8 mouse cellular contexts compared by ENCODE assay signal in genomic region chr11:94276869-94277337, GRCm38 (mm10). TPM values are rescaled to one million over a fixed set of nuclear protein-coding genes. Genes with fewer than 3 reads are reported as not detected.
A peak's percentile ranks its signal among the peaks of the same experiment; 100 is the strongest.
DNase-seq lines count a peak whose midpoint lies in the region; ATAC-seq and TF ChIP-seq lines count a peak whose summit lies in the region.

No protein-coding gene starts in this region.

- intact Hi-C loops in heart, postnatal 10 days (cut with DNase I) = loop anchor here (1.0 kb wide), 2 partner anchors 41 to 149 kb away; no protein-coding TSS in a partner anchor

- DNase-seq in c-Kit-positive CD71-positive TER-119-positive erythroid progenitor cells, embryonic 14.5 days (ENCODE audit: low spot score) = peak; percentile 89
- DNase-seq in heart, postnatal 10 days = peak; percentile 93 to 96
- DNase-seq in large intestine, adult 2 months (ENCODE audit: low read depth, low spot score) = peak; percentile 92
- DNase-seq in liver, postnatal 0 days = peak; percentile 89
- peak; percentile 92 for DNase-seq in testis, postnatal 10 days (ENCODE audit: low spot score)

- TF ChIP-seq CTCF in E14TG2a.4 (conservative IDR thresholded peaks at IDR 0.05; ENCODE audit: low read length) = peak; percentile 89
- peak; percentile 98 for TF ChIP-seq CTCF in liver, postnatal 0 days (IDR thresholded peaks at IDR 0.05; ENCODE audit: low read depth)

- 0 out of 2 replicates have a peak, but pooled peaks cover 2% of the 10 kb centered on the region for H3K27me3 ChIP-seq in E14TG2a.4 (ENCODE audit: insufficient read depth, low read length)
- H3K27me3 ChIP-seq in forebrain, embryonic 13.5 days = no peaks in the 10 kb centered on the region
- H3K27me3 ChIP-seq in liver, postnatal 0 days (ENCODE audit: insufficient read depth, low read length) = no peaks in the 10 kb centered on the region
- H3K27me3 ChIP-seq in neural tube, embryonic 14.5 days (ENCODE audit: control insufficient read depth, insufficient read depth, low read length) = no peaks in the 10 kb centered on the region

- H3K4me3 ChIP-seq in E14TG2a.4 (replicated peaks; ENCODE audit: low read length) = 0 out of 2 replicates have a peak overlapping the region, but pooled peaks have one; percentile 11
- peak overlapping the region; percentile 26 for H3K4me3 ChIP-seq in forebrain, embryonic 13.5 days
- H3K4me3 ChIP-seq in liver, postnatal 0 days (ENCODE audit: low read depth, low read length) = peak overlapping the region; percentile 41
- H3K4me3 ChIP-seq in neural tube, embryonic 14.5 days (ENCODE audit: low read depth, low read length) = peak overlapping the region; percentile 24

- TF ChIP-seq EP300 in liver, postnatal 0 days (IDR thresholded peaks at IDR 0.05; ENCODE audit: low read depth) = no peak

- H3K27ac ChIP-seq in forebrain, embryonic 13.5 days = no peak overlapping the region
- H3K27ac ChIP-seq in liver, postnatal 0 days (ENCODE audit: low read depth) = no peak overlapping the region
- 0 out of 2 replicates have a peak overlapping the region, but pooled peaks have one; percentile 16 for H3K27ac ChIP-seq in neural tube, embryonic 14.5 days (ENCODE audit: low read depth, low read length)

- peak; percentile 88 for ATAC-seq in forebrain, embryonic 13.5 days
- peak; percentile 59 for ATAC-seq in liver, postnatal 0 days
- ATAC-seq in neural tube, embryonic 14.5 days (ENCODE audit: low read depth) = peak; percentile 90

- H3K4me1 ChIP-seq in E14TG2a.4 (replicated peaks; ENCODE audit: low read depth, low read length) = peaks cover 32% of the 10 kb centered on the region
- H3K4me1 ChIP-seq in forebrain, embryonic 13.5 days = peaks cover 7% of the 10 kb centered on the region; the same call in 1 of the 2 replicates
- H3K4me1 ChIP-seq in liver, postnatal 0 days (ENCODE audit: insufficient read depth) = peaks cover 34% of the 10 kb centered on the region
- H3K4me1 ChIP-seq in neural tube, embryonic 14.5 days (ENCODE audit: control insufficient read depth, insufficient read depth, low read length) = peaks cover 5% of the 10 kb centered on the region

- H3K9ac ChIP-seq in forebrain, embryonic 13.5 days = peak overlapping the region; percentile 56
- H3K9ac ChIP-seq in liver, postnatal 0 days (replicated peaks) = peak overlapping the region; percentile 42; the same call in 1 of the 2 replicates
- 0 out of 2 replicates have a peak overlapping the region, but pooled peaks have one; percentile 37 for H3K9ac ChIP-seq in neural tube, embryonic 14.5 days (replicated peaks; ENCODE audit: low read depth, low read length)

- WGBS in forebrain, embryonic 13.5 days = 7% methylated on average over 20 of the region's 20 CpGs
- 8% methylated on average over 20 of the region's 20 CpGs for WGBS in large intestine, adult 2 months
- 9% methylated on average over 20 of the region's 20 CpGs for WGBS in liver, postnatal 0 days (ENCODE audit: insufficient replicate concordance)
- 8% methylated on average over 20 of the region's 20 CpGs for WGBS in neural tube, embryonic 14.5 days

- peak overlapping the region; percentile 63 for H3K4me2 ChIP-seq in forebrain, embryonic 13.5 days
- peak overlapping the region; percentile 77 for H3K4me2 ChIP-seq in liver, postnatal 0 days (ENCODE audit: low read depth, low read length)
- peak overlapping the region; percentile 51 for H3K4me2 ChIP-seq in neural tube, embryonic 14.5 days (ENCODE audit: low read depth, low read length)

- peaks cover 13% of the 10 kb centered on the region for H3K9me3 ChIP-seq in E14TG2a.4 (ENCODE audit: low read length)
- no peaks in the 10 kb centered on the region for H3K9me3 ChIP-seq in forebrain, embryonic 13.5 days (replicated peaks)
- no peaks in the 10 kb centered on the region for H3K9me3 ChIP-seq in liver, postnatal 0 days (ENCODE audit: low read length)
- no peaks in the 10 kb centered on the region for H3K9me3 ChIP-seq in neural tube, embryonic 14.5 days (ENCODE audit: control insufficient read depth, low read length)

- peaks cover 8% of the 10 kb centered on the region for H3K36me3 ChIP-seq in E14TG2a.4 (ENCODE audit: insufficient read depth, low read length)
- H3K36me3 ChIP-seq in forebrain, embryonic 13.5 days (ENCODE audit: poor library complexity, severe bottlenecking) = no peaks in the 10 kb centered on the region
- H3K36me3 ChIP-seq in liver, postnatal 0 days (replicated peaks; ENCODE audit: insufficient read depth, low read length) = no peaks in the 10 kb centered on the region
- no peaks in the 10 kb centered on the region for H3K36me3 ChIP-seq in neural tube, embryonic 14.5 days (ENCODE audit: control insufficient read depth, insufficient read depth, low read length)

RNA-seq across cellular contexts. Expression of gene Gm21885, which starts 4.8 kb away (rescaled TPM):
- polyA plus RNA-seq in forebrain, embryonic 13.5 days (2015; fragmentation: Nextera tagmentation; extraction: Ambion mirVana) = 0.68 TPM in 1 of 2 replicates, not detected in the other
- total RNA-seq in heart, postnatal 10 days (2021) = not detected
- polyA plus RNA-seq in large intestine, adult 2 months (2012; rRNA removed) = 13.1 and 20.3 TPM in 2 replicates
- polyA plus RNA-seq in liver, postnatal 0 days (2015; fragmentation: Nextera tagmentation; extraction: Ambion mirVana) = 0.42 and 0.43 TPM in 2 replicates
- 1.1 TPM in 1 of 2 replicates, not detected in the other for polyA plus RNA-seq in neural tube, embryonic 14.5 days (2014; fragmentation: Nextera tagmentation; extraction: Ambion mirVana)

RNA-seq across cellular contexts. Expression of gene Wfikkn2, which starts 31.1 kb away (rescaled TPM):
- polyA plus RNA-seq in forebrain, embryonic 13.5 days (2015; fragmentation: Nextera tagmentation; extraction: Ambion mirVana) = 3.7 and 4.6 TPM in 2 replicates
- 1 to 10 TPM; 2.0 to 2.2 TPM for total RNA-seq in heart, postnatal 10 days (2021)
- polyA plus RNA-seq in large intestine, adult 2 months (2012; rRNA removed) = 1.2 and 3.5 TPM in 2 replicates
- polyA plus RNA-seq in liver, postnatal 0 days (2015; fragmentation: Nextera tagmentation; extraction: Ambion mirVana) = 0.39 and 0.54 TPM in 2 replicates
- polyA plus RNA-seq in neural tube, embryonic 14.5 days (2014; fragmentation: Nextera tagmentation; extraction: Ambion mirVana) = 0.24 and 1.8 TPM in 2 replicates

RNA-seq across cellular contexts. Expression of gene Luc7l3, which starts 44.9 kb away (rescaled TPM):
- 164 and 173 TPM in 2 replicates for polyA plus RNA-seq in forebrain, embryonic 13.5 days (2015; fragmentation: Nextera tagmentation; extraction: Ambion mirVana)
- 10 to 100 TPM; 44.2 to 48.1 TPM for total RNA-seq in heart, postnatal 10 days (2021)
- polyA plus RNA-seq in large intestine, adult 2 months (2012; rRNA removed) = 6.1 and 9.2 TPM in 2 replicates
- 35.8 and 36.5 TPM in 2 replicates for polyA plus RNA-seq in liver, postnatal 0 days (2015; fragmentation: Nextera tagmentation; extraction: Ambion mirVana)
- 126 and 150 TPM in 2 replicates for polyA plus RNA-seq in neural tube, embryonic 14.5 days (2014; fragmentation: Nextera tagmentation; extraction: Ambion mirVana)

RNA-seq across cellular contexts. Expression of gene Ankrd40, which starts 50.9 kb away (rescaled TPM):
- polyA plus RNA-seq in forebrain, embryonic 13.5 days (2015; fragmentation: Nextera tagmentation; extraction: Ambion mirVana) = 10.5 and 10.6 TPM in 2 replicates
- 100 to 1,000 TPM; 213 to 228 TPM for total RNA-seq in heart, postnatal 10 days (2021)
- 49.1 and 62.2 TPM in 2 replicates for polyA plus RNA-seq in large intestine, adult 2 months (2012; rRNA removed)
- polyA plus RNA-seq in liver, postnatal 0 days (2015; fragmentation: Nextera tagmentation; extraction: Ambion mirVana) = 8.5 and 9.5 TPM in 2 replicates
- 15.7 and 16.2 TPM in 2 replicates for polyA plus RNA-seq in neural tube, embryonic 14.5 days (2014; fragmentation: Nextera tagmentation; extraction: Ambion mirVana)
